Comparison of ENCODE assay signal across 11 mouse cellular contexts in the genomic region with DNA sequence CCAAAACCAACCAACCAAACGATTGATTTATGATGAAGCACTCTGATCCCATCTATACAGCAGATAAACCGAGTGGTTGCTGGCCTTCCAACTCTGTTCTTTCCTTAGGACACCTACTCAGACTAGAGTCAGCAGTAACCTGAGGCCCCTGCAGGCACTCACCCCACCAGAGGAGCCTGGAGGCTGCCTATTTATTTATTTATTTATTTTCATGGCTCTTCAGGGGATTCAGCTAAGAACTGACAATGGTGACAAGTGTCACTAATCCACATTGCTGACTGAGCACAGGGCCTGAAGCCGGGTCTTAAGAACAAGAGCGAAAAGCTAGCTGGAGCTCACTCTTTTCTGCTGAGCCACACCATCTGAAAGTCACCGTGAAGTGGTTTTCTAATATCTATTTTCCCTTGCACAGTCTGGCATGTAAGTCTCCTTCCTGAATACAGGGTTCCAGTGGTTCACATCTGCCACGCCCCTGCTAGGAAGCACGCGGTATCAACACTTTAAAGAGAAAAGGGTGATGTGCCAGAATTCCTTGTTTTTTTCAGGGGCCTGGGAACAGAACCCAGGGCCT. TPM values are rescaled to one million over a fixed set of nuclear protein-coding genes. Genes with fewer than 3 reads are reported as not detected.
A peak's percentile ranks its signal among the peaks of the same experiment; 100 is the strongest.
DNase-seq lines count a peak whose midpoint lies in the region; ATAC-seq lines count a peak whose summit lies in the region.
"Had no signal": no experiment of that assay in that cellular context is flagged by ENCODE, and none has a peak within 500 bp of the region (broad histone marks: within the 10 kb centered on the region; RNA-seq: fewer than 3 reads in every experiment).

No protein-coding gene starts in this region.

- H3K9me3 ChIP-seq in forebrain, embryonic 11.5 days (ENCODE audit: control insufficient read depth, low read length), result no peaks in the 10 kb centered on the region; the same call in 1 of the 2 replicates
- no peaks in the 10 kb centered on the region; the same call in 1 of the 2 replicates for H3K9me3 ChIP-seq in limb, embryonic 10.5 days (replicated peaks)
- H3K9me3 ChIP-seq in neural tube, embryonic 15.5 days (replicated peaks), result no peaks in the 10 kb centered on the region
- H3K9me3 ChIP-seq: neural tube, embryonic 12.5 days had no signal

- H3K27me3 ChIP-seq in forebrain, embryonic 11.5 days (ENCODE audit: control insufficient read depth, insufficient read depth, low read length), result no peaks in the 10 kb centered on the region
- no peaks in the 10 kb centered on the region for H3K27me3 ChIP-seq in limb, embryonic 10.5 days (ENCODE audit: low read depth, poor library complexity, severe bottlenecking)
- no peaks in the 10 kb centered on the region for H3K27me3 ChIP-seq in neural tube, embryonic 15.5 days (replicated peaks)
- H3K27me3 ChIP-seq: neural tube, embryonic 12.5 days had no signal

- DNase-seq in thymus, postnatal 0 days (ENCODE audit: low spot score), result peak; percentile 21
- DNase-seq in thymus, postnatal 10 days (ENCODE audit: low spot score in 2 of 2), result no peak
- peak; percentile 56 for DNase-seq in forebrain, embryonic 11.5 days (ENCODE audit: low spot score)
- DNase-seq in limb, embryonic 10.5 days (ENCODE audit: low spot score), result peak; percentile 34
- no peak for DNase-seq in layer of hippocampus, adult 9-10 months (ENCODE audit: low spot score)
- DNase-seq in thymus, postnatal 36 days, result no peak
- DNase-seq in gastrocnemius, postnatal 25 days, result no peak
- DNase-seq: cerebellum, postnatal 36 days had no signal

- H3K9ac ChIP-seq in forebrain, embryonic 11.5 days (ENCODE audit: low read length), result no peak overlapping the region
- H3K9ac ChIP-seq in neural tube, embryonic 15.5 days (replicated peaks), result no peak overlapping the region
- H3K9ac ChIP-seq: neural tube, embryonic 12.5 days had no signal

- no peak overlapping the region for H3K4me2 ChIP-seq in forebrain, embryonic 11.5 days (ENCODE audit: low read depth, low read length, severe bottlenecking)
- H3K4me2 ChIP-seq in neural tube, embryonic 15.5 days, result peak overlapping the region; percentile 74

- no peaks in the 10 kb centered on the region; the same call in 1 of the 2 replicates for H3K36me3 ChIP-seq in forebrain, embryonic 11.5 days (ENCODE audit: control insufficient read depth, insufficient read depth, low read length)
- peaks cover 26% of the 10 kb centered on the region for H3K36me3 ChIP-seq in limb, embryonic 10.5 days
- no peaks in the 10 kb centered on the region for H3K36me3 ChIP-seq in neural tube, embryonic 15.5 days

- no peak overlapping the region for H3K4me3 ChIP-seq in forebrain, embryonic 11.5 days (ENCODE audit: low read depth, low read length)
- no peak overlapping the region for H3K4me3 ChIP-seq in limb, embryonic 10.5 days
- 0 out of 2 replicates have a peak overlapping the region, but pooled peaks have one; percentile 6 for H3K4me3 ChIP-seq in neural tube, embryonic 15.5 days (replicated peaks)
- H3K4me3 ChIP-seq: neural tube, embryonic 12.5 days had no signal

- WGBS in forebrain, embryonic 11.5 days, result 41% methylated on average over 8 of the region's 8 CpGs
- WGBS in limb, embryonic 10.5 days, result 48% methylated on average over 8 of the region's 8 CpGs
- WGBS in neural tube, embryonic 15.5 days, result 41% methylated on average over 8 of the region's 8 CpGs

- H3K4me1 ChIP-seq in forebrain, embryonic 11.5 days (replicated peaks; ENCODE audit: control insufficient read depth, insufficient read depth, low read length), result peaks cover 13% of the 10 kb centered on the region
- peaks cover 32% of the 10 kb centered on the region for H3K4me1 ChIP-seq in limb, embryonic 10.5 days
- H3K4me1 ChIP-seq in neural tube, embryonic 15.5 days, result peaks cover 21% of the 10 kb centered on the region

- 0 out of 2 replicates have a peak overlapping the region, but pooled peaks have one; percentile 43 for H3K27ac ChIP-seq in forebrain, embryonic 11.5 days (ENCODE audit: low read depth, low read length)
- no peak overlapping the region for H3K27ac ChIP-seq in limb, embryonic 10.5 days
- peak overlapping the region; percentile 20; the same call in 1 of the 2 replicates for H3K27ac ChIP-seq in neural tube, embryonic 15.5 days (replicated peaks)
- H3K27ac ChIP-seq: neural tube, embryonic 12.5 days had no signal

- no peak for ATAC-seq in forebrain, embryonic 11.5 days (replicated peaks; ENCODE audit: low FRiP score)
- ATAC-seq in neural tube, embryonic 15.5 days (ENCODE audit: low FRiP score), result no peak
- ATAC-seq: lung, postnatal 0 days had no signal

RNA-seq across cellular contexts. Expression of gene Sox4, which starts 6.9 kb away (rescaled TPM):
- polyA plus RNA-seq in thymus, postnatal 0 days (2015; fragmentation: Nextera tagmentation; extraction: Ambion mirVana), result 80.1 and 111 TPM in 2 replicates
- polyA plus RNA-seq in forebrain, embryonic 11.5 days (2014; fragmentation: Nextera tagmentation; extraction: Ambion mirVana), result 150 and 171 TPM in 2 replicates
- polyA plus RNA-seq in limb, embryonic 10.5 days (2016; fragmentation: Nextera tagmentation; extraction: Ambion mirVana), result 53.9 and 72.0 TPM in 2 replicates
- 90.4 and 108 TPM in 2 replicates for polyA plus RNA-seq in neural tube, embryonic 15.5 days (2015; fragmentation: Nextera tagmentation; extraction: Ambion mirVana)
- 1 to 10 TPM; 4.8 to 5.3 TPM for total RNA-seq in gastrocnemius, postnatal 25 days (2021)

Comparison
In these comparisons a context has a peak if more than half of its experiments do, and no peak if none do; other contexts are left out.
1. DNase-seq: peak in thymus, postnatal 0 days (single experiment), forebrain, embryonic 11.5 days (single experiment) and limb, embryonic 10.5 days (single experiment); none in thymus, postnatal 10 days (0 of 2), layer of hippocampus, adult 9-10 months (single experiment), thymus, postnatal 36 days (0 of 2) and gastrocnemius, postnatal 25 days (single experiment).